Mouse (Mus musculus) frontal cortex, postnatal 36 days (tissue): ENCODE measurements around the gene Spop.
"Not testable (repeated sequence)": the region's sequence is repeated elsewhere in the genome, so short reads cannot be mapped to it uniquely, and the experiment has no call there.

Experiments
- DNase-seq, 2 experiments: peaks; one replicate each; pipeline ENCODE4 v3.0.0; 2022; ENCODE audit warnings: low spot score in 2 of 2

Gene Spop

DNA sequence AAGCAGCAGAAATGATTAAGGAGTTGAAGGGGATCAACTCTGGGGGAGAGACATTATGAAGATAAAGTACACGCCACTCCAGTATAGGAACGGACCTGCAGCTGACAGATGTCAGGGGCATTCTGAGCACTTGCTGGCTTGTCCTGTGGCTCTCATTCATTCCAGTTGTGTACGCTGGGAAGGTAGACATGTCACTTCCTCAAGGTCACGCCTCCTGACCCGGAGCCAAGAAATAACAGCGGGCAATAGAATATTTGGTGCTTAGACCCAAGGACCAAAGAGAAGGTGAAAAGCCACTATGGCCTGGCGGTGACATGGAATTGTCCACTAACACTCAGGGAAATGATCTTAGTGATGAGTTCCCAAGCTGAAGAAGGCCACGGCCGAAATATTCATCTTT is 82.0 kb downstream of the Spop start:
- DNase-seq = no peak

DNA sequence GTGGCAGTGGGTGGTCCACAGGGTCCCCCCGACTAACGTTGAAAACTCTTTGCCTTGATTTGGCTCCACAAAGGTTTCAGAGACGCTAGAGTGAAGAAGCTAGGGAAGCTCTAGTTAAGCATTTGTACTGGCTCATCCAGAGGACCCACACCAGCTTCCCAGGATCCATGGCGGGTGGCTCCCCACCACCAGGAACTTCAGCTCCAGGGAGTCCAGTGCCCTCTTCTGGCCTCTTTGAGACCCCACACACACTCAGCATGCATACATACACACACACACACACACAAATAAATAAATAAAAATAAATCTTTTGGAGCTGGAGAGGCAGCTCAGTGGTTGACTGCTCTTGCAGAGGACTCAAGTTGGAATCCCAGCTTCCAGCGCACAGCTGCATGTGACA is 84.0 kb downstream of the Spop start:
- no peak for DNase-seq

DNA sequence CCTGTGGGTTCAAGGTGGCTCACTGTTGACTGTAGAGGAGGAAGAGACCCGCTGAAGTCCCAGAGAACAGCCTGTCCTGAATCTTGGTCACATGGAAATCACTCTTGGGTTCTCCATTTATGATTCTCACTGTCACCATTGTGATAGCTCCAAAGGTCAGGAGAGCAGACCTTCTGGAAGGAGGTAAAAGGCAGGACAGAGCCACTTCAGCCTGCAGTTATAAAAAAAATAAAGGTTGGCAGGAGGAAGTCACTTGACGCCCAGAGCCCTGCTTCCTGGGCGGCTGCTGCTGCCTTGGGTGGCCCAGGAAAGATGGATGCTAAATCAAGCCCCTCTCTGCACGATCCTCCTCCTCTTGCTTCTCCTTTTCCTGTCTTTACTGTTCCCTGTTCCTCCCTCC is 86.5 kb downstream of the Spop start:
- no peak for DNase-seq

DNA sequence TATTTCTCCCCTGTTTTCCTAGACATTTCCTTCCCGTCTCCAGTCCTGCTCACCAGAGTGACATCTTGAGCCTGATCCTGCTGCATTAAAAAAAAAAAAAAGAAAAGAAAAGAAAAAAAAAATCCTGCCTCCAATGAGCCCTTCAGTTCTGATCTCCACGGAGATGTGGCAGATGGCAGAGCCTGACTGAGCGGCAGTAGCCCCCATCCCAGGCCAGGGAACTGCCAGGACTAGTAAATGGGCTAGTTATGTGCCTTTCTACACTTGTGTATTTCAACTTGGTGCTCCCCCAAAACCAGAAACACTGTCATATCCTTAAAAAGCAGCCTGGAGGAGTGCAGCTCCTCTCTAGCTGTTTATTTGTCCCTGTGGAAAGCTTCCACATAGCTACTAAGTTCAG is 87.0 kb downstream of the Spop start:
- no peak for DNase-seq

DNA sequence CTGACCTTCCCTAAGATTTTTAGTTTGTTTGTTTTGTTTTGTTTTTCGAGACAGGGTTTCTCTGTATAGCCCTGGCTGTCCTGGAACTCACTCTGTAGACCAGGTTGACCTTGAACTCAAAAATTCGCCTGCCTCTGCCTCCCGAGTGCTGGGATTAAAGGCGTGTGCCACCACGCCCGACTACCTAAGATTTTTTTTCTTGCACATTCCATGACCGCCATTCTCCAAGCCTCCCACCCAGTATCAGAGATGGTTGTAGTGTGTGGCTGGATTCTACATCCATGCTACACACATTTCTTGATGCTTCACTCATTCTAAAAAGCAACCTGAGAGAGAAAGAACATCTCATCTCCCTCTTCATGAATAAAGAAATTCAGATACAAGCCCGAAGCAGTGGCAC is 87.9 kb downstream of the Spop start:
- not testable (repeated sequence) for DNase-seq

DNA sequence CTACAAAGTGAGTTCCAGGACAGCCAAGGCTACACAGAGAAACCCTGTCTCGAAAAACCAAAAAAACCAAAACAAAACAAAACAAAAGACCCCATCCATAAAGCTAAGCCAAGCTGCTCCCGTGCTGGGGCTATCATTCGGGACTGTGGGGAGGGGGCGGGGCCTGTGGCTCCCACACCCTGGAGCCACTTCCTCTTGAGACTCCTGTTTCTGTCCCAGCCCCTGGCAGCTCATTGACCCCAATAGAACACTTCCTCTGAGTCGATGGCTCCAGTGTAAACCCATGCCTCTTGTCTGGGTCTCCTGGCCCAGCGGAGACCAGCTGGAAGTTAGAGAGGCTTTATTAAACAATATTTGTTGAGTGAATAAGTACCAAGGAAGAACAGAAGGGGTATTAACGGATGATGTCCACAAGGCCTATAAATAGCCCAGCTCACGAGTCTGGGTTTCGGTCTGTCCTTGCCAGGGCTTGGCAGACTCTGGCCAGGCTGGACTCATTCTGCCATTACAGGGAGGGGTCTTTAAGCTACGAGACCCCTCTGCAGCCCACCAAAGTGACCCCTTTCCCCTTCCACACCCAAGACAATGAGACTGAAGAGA is 89.8 kb downstream of the Spop start:
- no peak for DNase-seq

DNA sequence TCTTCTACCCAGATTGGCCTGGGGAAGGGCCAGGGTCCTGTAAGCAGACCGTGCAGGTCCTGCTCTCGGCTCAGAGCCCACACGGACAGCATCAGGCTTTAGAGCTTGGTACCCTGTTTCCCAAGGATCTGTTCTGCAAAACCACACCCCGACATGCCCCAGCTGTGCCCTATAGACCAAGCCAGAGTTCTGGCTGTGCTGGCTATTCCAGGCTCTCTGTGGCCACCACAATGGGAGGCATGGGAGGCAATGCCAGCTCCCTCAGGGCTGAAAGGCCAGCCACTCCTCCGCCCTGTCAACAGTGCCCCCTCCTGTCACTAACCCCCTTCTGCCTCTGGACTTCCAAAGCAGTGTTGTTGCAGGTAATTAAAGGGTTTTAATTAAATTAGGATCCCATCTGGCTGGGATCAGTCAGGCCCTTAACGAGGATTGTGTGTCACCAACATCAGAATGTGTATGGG is 90.4 kb downstream of the Spop start:
- DNase-seq = no peak

DNA sequence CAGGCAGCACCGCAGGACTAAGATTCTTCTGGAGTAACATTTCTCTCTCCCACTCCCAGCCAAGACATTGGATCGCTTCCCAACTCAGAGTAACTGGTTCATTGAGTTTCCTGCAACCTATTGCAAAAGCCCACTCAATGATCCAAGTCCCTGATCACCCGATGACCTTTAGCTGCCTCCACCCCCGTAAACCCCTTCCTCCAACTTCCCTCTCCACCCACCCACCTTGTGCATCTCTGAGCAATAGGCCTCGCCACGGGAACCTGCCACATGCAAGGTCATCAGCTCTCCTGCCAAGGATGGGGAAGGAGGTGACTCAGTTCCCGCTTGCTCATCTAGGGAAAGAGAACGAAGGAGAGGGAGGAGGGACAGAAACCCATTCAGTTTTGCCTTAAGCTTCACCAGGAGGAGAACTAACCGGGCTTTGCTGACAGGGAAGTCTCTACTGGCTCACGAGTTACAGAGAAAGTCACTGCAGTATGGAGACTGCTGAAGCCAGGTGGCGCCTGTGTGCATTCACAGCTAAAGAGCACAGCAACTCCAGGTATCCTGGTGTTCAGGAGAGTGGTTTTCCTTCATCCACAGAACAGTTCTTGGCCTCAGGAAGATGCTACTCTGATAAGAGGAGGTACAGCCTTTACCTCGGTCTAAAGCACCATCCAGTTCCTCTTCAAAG is 93.3 kb downstream of the Spop start:
- DNase-seq = no peak

DNA sequence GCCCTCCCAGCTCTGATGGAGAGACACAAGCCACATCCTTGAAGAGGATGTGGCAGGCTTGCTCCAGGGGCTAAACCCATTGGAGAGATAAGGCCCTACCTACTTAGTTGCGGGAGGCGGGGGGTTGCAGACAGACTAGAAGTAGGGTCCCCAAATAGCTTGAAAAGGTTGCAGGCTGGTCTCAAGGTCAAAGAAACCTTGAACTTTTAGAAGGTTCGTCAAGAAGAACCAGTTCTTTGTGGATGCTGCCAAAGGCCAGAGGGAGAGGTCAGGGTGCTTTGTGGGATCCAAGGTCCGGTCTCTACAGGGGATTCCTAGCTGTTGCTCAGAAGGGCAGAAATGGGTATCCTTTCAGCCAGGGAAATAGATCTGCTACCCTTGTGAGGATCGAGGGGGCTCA is 93.9 kb downstream of the Spop start:
- DNase-seq = no peak

DNA sequence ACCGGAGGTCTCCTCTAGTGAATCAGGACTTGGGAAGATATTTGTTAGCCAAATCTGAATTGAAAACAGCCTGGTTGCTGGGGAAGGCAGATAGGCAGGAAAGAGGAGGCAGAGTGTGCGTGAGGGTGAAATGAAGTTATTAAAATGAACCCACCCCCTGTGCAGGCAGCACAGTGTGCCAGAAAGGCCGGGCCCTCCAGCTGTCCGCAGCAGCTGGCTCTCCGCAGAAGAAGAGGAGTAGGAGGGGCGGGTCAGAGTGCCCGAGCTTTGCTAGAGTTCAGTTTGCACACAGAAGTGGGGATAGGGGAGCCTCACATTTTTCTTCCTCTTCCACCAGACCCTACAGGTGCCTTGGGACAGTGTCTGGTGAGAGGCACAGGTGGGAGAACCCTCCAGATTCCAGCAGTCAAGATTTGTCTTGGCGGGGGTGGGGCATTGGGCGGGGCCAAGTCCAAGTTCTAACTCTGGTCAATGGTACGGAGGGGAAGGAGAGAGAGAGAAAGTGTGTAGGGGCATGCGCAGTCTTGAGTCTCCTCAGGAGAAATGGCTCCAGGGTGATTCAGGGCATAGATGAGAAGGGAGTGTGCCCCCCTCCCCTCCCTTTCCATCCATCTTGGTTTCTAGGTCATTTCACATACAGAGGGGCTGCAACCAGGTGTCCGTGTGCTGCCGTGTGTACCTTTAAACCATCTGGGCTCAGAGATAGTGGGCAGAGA is 94.5 kb downstream of the Spop start:
- DNase-seq = no peak

DNA sequence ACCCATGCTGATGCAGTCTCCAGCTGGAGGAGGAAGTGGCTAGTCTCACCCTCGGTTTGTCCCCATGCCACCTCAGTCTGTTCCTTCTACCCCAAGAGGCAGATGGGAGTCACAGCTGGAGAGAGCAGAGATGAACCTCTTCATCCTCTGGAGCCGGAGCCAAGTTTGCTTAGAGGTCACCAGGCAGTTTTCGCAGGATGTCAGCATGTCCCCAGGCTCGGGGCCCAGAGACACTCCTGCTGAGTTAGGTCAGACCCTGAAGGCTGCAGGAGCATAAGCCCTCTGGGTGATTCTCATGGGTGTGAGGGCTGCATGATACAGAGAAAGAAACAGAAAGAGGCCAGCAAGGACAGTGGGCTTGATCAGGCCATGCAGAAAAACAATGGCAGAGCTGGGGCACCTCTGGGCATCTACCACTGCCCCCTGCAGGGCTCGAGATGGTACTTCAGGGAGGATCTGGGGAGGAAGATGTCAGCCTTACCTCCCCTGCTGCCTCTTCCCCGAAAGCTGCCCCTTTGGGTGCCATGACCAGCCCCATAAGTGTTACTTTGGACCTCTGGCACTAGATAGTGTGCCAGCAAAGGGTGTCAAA is 95.3 kb downstream of the Spop start:
- no peak for DNase-seq

DNA sequence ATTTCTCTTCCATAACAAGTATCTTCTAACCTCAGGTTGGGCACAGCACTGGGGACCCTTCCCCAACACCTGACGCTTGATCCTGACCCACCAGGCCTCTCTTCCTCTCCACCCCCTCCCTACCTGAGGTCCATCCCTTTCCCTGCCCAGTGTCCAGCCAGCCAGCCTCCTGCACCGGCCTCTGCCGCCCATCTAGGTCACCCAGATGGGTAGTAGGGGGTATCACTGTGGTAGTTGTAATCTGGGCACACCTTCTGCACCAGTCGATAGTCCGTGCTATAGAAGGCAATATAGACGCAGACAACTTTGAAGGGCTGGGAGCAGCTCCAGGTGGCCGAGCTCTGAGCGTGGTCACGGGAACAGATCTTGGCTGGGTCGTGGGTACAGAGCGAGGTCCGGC is 96.8 kb downstream of the Spop start:
- DNase-seq = no peak

DNA sequence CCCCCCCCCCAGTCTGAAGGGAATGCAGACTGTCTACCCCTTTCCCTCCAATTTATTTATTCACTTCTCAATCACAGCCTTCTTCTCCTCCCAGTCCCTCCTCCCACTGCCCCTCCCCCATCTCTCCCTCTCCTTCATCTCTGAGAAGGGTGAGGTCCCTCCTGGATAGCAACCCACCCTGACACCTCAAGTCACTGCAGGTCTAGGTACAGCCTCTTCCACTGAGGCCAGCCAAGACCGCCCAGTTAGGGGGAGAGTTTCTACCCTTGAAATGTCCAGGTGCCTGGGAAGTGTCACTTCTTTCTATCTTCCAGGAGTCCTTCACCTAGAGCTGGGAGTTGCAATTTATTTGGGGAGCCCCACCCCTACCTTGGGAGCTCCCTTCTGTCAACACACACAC is 98.0 kb downstream of the Spop start:
- no peak for DNase-seq

DNA sequence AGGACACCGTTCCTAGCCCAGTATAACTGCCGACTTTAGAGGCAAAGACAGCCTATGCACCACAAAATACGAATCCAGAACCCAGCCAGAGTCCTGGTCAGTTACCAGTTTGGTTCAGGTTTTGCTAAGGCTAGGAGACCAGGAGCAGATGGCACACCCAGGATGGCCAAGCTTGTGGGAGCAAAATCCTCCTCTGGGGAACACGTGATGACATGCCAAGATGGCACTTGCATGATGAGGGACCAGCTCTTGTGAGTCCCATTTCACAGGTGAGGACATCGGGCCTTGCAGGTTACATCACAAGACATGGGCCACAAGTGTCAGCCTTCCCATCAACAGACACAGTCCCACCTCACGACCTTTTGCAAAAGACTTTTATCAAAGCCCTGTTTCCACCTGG is 98.5 kb downstream of the Spop start:
- DNase-seq = no peak

DNA sequence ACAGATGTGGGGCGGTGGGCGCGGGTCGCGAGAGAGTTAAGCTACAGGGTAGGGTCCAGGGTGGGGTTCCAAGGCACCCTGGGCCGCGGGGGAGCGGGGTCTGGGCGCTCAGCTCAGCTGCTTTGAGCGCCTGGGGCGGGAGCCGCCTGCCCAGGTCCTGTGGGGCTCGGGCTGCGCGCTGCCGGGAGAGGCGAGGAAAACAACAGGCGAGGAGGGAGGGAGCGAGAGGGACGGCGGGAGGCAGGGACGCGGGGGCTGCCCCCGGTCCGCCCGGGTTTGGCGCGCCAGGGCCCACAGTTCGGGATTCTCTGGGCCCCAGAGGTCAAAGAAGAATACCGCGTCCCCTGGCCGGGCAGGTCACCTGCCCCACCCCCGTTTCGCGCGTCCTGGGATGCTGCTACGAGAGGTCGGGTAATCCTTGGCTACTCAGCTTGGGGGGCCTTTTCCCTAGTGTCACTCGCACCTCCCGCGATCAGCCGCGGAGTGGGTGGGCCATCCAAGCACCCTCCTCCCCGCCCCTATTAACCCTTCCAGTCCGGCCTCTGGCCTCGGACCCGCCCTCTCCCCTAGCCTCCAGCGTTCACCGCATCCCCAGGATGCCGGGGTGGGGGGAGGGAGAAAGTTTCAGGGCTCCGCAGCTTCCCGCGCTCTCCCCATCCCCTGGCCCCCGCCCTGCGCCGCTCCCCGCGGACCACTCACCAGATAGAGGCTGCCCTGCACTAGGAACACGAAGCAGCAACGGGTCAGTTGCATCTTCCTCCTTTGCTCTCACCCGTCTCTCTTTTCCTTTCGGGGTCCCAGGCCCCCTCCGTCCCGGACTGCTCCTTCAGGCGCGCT is 99.8 kb downstream of the Spop start:
- no peak for DNase-seq

DNA sequence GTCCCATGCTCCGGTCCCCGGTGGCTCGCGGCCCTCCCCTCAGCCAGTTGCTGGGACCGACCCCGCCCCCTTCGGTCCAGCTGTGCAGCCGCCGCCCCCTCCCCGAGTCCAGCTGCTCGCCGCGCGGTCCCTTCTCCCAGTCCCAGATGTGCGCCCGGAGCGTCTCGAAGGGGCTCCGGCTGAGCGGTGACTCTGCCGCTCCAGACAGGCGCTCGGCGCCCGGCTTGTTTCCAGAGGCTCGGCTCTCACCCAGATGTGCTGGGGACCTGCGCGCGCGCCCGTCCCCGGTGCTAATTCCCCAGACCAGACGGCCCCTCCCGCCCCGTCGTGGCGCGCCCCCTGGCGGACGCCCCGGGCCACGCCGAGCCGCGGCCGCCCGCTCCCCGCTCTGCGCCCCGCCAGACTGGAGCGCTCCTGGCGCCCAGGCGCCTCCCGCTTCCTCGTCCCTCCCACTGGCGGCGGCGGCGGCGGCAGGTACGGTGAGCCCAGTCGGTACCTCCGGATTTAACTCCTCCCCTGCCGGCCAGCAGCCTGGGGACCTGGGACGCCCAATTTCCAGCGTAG is 100.5 kb downstream of the Spop start, which contains the start of gene Nxph3:
Gene Nxph3, minus strand, starts transcription at position 273 of the 564 bp plus-strand sequence.
- DNase-seq = peak in 1 of 2 experiments; percentile 45

DNA sequence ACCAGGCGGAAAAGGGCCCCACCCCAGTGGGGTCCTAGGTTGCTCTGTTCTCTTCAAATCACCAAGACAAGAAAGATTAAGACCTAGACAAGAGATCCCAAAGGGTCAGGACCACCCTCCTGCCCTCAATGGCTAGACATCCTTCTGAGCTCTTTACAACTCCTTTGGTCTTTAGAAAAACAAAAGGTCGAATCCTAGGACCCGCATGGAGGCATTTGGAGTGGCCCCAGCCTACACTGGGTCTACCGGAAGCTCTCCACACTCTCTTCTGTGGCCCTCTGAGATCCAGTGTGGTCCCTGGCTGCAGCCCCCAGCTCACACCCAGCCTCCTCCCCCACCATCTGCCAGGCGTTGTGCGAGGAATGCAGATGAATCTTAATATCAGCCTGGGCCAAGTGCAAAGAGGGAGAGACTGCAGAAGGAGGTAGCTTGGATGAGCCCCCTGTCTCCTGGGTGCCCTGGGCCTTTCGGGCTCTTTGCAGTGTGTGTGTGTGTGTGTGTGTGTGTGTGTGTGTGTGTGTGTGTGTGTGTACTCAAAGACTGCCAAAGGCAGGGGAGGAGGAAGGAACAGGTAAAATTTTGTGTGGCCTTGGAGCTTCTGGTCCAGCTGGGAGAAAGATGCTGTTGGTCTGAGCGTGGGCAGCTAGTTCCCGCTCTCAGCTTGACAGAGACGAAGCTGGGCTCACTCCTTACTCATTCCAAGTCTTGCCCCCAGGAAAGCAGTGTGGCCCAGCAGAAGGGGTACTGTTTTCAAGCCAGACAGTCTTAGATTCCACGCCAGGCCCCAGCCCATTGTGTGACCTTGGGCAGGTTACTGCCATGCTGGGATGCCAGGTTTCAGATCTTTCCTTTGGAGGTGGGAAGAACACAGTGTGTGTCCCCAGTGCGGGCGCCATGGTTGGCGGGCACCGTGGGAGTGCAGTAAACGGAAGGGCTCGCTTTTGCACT is 101.8 kb downstream of the Spop start:
- no peak for DNase-seq

DNA sequence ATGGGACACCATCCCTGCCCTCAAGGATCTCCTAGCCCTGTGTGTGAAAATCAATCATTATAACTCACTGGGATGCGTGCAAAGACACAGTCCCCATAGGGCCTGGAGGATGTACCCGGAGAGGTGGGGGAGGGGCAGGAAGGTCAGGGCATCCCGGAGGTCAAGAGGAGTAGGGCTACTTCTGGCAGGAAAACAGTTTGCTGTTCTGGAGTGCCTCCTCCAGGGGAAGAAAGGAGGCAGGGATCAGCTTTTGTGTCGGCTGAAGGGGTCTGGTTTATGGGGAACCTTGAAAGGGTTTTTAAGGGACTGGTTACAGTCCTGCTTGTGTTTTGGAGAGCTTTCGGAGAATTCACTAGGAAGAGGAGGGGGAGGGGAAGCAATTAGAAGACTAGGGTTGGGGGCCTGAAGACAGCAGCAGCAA is 102.6 kb downstream of the Spop start:
- DNase-seq = no peak

DNA sequence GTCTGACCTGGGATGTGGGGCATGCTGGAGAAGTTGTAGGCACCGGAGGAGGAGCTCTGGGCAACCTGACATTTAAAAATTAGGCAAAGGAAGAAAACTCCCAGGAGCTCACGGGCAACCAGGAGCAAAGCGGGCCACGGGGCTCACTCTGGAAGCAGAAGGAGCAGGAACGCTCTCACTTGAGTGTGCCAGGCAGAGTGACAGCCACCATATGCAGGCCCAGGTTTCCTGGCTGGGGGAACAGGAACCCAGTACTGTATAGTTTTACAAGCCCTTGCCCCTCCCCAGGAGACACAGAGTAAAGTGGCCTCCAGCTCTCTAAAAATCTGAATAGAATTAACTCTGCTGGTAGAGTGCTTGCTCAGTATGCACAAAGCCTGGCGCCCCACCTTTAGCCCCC is 103.3 kb downstream of the Spop start:
- no peak for DNase-seq

DNA sequence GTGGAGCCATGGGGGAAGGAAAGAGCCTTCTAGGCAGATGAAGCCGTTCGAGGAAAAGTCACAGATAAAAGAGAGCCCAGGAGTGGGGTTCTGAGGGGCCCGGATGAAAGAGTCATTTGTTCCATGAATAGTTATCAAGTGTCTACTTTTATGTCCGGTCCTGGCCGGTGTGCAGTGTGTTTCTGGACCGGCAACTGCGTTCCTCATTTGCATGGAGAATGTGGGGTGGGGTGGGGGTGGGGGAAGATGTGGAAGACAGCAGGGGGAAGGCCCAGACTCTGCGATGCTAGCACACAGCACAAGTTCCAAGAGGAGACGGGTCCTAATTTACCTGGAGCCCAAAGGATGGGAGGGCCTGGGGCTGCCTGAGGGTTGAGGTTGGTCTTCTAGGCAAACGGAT is 105.4 kb downstream of the Spop start:
- no peak for DNase-seq
